In genomic region chr5:124438746-124439145, GRCm38 (mm10) we compare ENCODE assay signal across 8 mouse cellular contexts. TPM values are rescaled to one million over a fixed set of nuclear protein-coding genes. Genes with fewer than 3 reads are reported as not detected.
DNase-seq lines count a peak whose midpoint lies in the region; ATAC-seq and TF ChIP-seq lines count a peak whose summit lies in the region.

No protein-coding gene starts in this region.

- H3K4me3 ChIP-seq in gastrocnemius, adult 2 months, result peak overlapping the region; percentile 93
- peak overlapping the region; percentile 98 for H3K4me3 ChIP-seq in megakaryocyte, embryonic 14.5 days (replicated peaks)
- peak overlapping the region; percentile 96 for H3K4me3 ChIP-seq in liver, embryonic 12.5 days
- H3K4me3 ChIP-seq in stomach, postnatal 0 days (ENCODE audit: low read depth, low read length), result no peak overlapping the region

- H3K4me1 ChIP-seq in megakaryocyte, embryonic 14.5 days, result peaks cover 45% of the 10 kb centered on the region
- H3K4me1 ChIP-seq in liver, embryonic 12.5 days, result peaks cover 43% of the 10 kb centered on the region
- no peaks in the 10 kb centered on the region for H3K4me1 ChIP-seq in stomach, postnatal 0 days (replicated peaks; ENCODE audit: control insufficient read depth, insufficient read depth)

- no peak for TF ChIP-seq CTCF in gastrocnemius, adult 2 months (IDR thresholded peaks at IDR 0.05)
- no peak for TF ChIP-seq CTCF in stomach, postnatal 0 days (IDR thresholded peaks at IDR 0.05; ENCODE audit: low read depth)

- H3K27ac ChIP-seq in gastrocnemius, adult 2 months, result peak overlapping the region; percentile 96
- H3K27ac ChIP-seq in liver, embryonic 12.5 days, result peak overlapping the region; percentile 79
- peak overlapping the region; percentile 49; the same call in 1 of the 2 replicates for H3K27ac ChIP-seq in stomach, postnatal 0 days (replicated peaks)

- no peak for ATAC-seq in megakaryocyte, adult 5-6 weeks (ENCODE audit: poor library complexity, severe bottlenecking)
- no peak for ATAC-seq in liver, embryonic 12.5 days
- no peak for ATAC-seq in stomach, postnatal 0 days (ENCODE audit: low FRiP score, low TSS enrichment)

- no peak for TF ChIP-seq EP300 in stomach, postnatal 0 days (optimal IDR thresholded peaks at IDR 0.05)

- H3K27me3 ChIP-seq in megakaryocyte, embryonic 14.5 days (replicated peaks), result no peaks in the 10 kb centered on the region
- no peaks in the 10 kb centered on the region for H3K27me3 ChIP-seq in liver, embryonic 12.5 days (replicated peaks)
- no peaks in the 10 kb centered on the region for H3K27me3 ChIP-seq in stomach, postnatal 0 days (ENCODE audit: control insufficient read depth, insufficient read depth, low read length)

- intact Hi-C loops in gastrocnemius, adult 2 months (cut with DNase I), result no loop called here

- DNase-seq in gastrocnemius, adult 2 months, result no peak
- no peak for DNase-seq in gastrocnemius, postnatal 25 days
- no peak for DNase-seq in stomach, postnatal 0 days (ENCODE audit: low spot score)
- no peak for DNase-seq in cerebellum, adult 9-11 months
- DNase-seq in spleen, adult 12 weeks (ENCODE audit: low spot score), result no peak

- H3K36me3 ChIP-seq in megakaryocyte, embryonic 14.5 days (replicated peaks; ENCODE audit: low read length), result no peaks in the 10 kb centered on the region
- peaks cover 18% of the 10 kb centered on the region for H3K36me3 ChIP-seq in liver, embryonic 12.5 days
- no peaks in the 10 kb centered on the region for H3K36me3 ChIP-seq in stomach, postnatal 0 days (ENCODE audit: control insufficient read depth, insufficient read depth, low read length)

- H3K4me2 ChIP-seq in liver, embryonic 12.5 days, result peak overlapping the region; percentile 86
- H3K4me2 ChIP-seq in stomach, postnatal 0 days (replicated peaks; ENCODE audit: low read depth), result peak overlapping the region; percentile 89; the same call in 1 of the 2 replicates

- 48% methylated on average over 5 of the region's 5 CpGs for WGBS in liver, embryonic 12.5 days (ENCODE audit: insufficient replicate concordance)
- 69% methylated on average over 5 of the region's 5 CpGs for WGBS in stomach, postnatal 0 days

- H3K9ac ChIP-seq in liver, embryonic 12.5 days, result peak overlapping the region; percentile 64
- H3K9ac ChIP-seq in stomach, postnatal 0 days (ENCODE audit: low read length), result no peak overlapping the region

- no peaks in the 10 kb centered on the region for H3K9me3 ChIP-seq in megakaryocyte, embryonic 14.5 days
- no peaks in the 10 kb centered on the region for H3K9me3 ChIP-seq in liver, embryonic 12.5 days (replicated peaks)
- no peaks in the 10 kb centered on the region for H3K9me3 ChIP-seq in stomach, postnatal 0 days (ENCODE audit: control insufficient read depth, low read length)

RNA-seq across cellular contexts. Expression of gene Kmt5a, which starts 1.0 kb away (rescaled TPM):
- total RNA-seq in gastrocnemius, adult 2 months (2021), result 100 to 1,000 TPM; 178 to 229 TPM
- 100 to 1,000 TPM; 107 to 134 TPM for total RNA-seq in gastrocnemius, postnatal 25 days (2021)
- 134 and 294 TPM in 2 replicates for polyA plus RNA-seq in megakaryocyte, embryonic 14.5 days (2012; ENCODE audit: insufficient read depth, low replicate concordance)
- 370 and 380 TPM in 2 replicates for total RNA-seq in megakaryocyte, adult 5-6 weeks (2015)
- total RNA-seq in megakaryocyte, adult 5-6 weeks (2017), result 240 and 272 TPM in 2 replicates
- 85.3 and 95.9 TPM in 2 replicates for polyA plus RNA-seq in liver, embryonic 12.5 days (2016; fragmentation: Nextera tagmentation; extraction: Ambion mirVana)
- polyA plus RNA-seq in stomach, postnatal 0 days (2015; fragmentation: Nextera tagmentation; extraction: Ambion mirVana), result 64.1 and 90.2 TPM in 2 replicates

RNA-seq across cellular contexts. Expression of gene Sbno1, which starts 12.9 kb away (rescaled TPM):
- total RNA-seq in gastrocnemius, adult 2 months (2021), result 10 to 100 TPM; 43.2 to 49.2 TPM
- total RNA-seq in gastrocnemius, postnatal 25 days (2021), result 10 to 100 TPM; 35.3 to 37.7 TPM
- polyA plus RNA-seq in megakaryocyte, embryonic 14.5 days (2012; ENCODE audit: insufficient read depth, low replicate concordance), result 4.3 and 5.8 TPM in 2 replicates
- 65.5 and 82.0 TPM in 2 replicates for total RNA-seq in megakaryocyte, adult 5-6 weeks (2015)
- total RNA-seq in megakaryocyte, adult 5-6 weeks (2017), result 147 and 182 TPM in 2 replicates
- polyA plus RNA-seq in liver, embryonic 12.5 days (2016; fragmentation: Nextera tagmentation; extraction: Ambion mirVana), result 60.1 and 65.7 TPM in 2 replicates
- polyA plus RNA-seq in stomach, postnatal 0 days (2015; fragmentation: Nextera tagmentation; extraction: Ambion mirVana), result 44.8 and 45.2 TPM in 2 replicates

RNA-seq across cellular contexts. Expression of gene Rilpl2, which starts 39.4 kb away (rescaled TPM):
- total RNA-seq in gastrocnemius, adult 2 months (2021), result 1 to 10 TPM; 4.6 to 4.7 TPM
- total RNA-seq in gastrocnemius, postnatal 25 days (2021), result 1 to 10 TPM; 3.9 to 5.1 TPM
- 26.5 and 65.3 TPM in 2 replicates for polyA plus RNA-seq in megakaryocyte, embryonic 14.5 days (2012; ENCODE audit: insufficient read depth, low replicate concordance)
- total RNA-seq in megakaryocyte, adult 5-6 weeks (2015), result 42.8 and 45.4 TPM in 2 replicates
- total RNA-seq in megakaryocyte, adult 5-6 weeks (2017), result 42.5 and 42.9 TPM in 2 replicates
- polyA plus RNA-seq in liver, embryonic 12.5 days (2016; fragmentation: Nextera tagmentation; extraction: Ambion mirVana), result 9.4 and 11.5 TPM in 2 replicates
- polyA plus RNA-seq in stomach, postnatal 0 days (2015; fragmentation: Nextera tagmentation; extraction: Ambion mirVana), result 19.3 and 20.7 TPM in 2 replicates

RNA-seq across cellular contexts. Expression of gene Snrnp35, which starts 44.2 kb away (rescaled TPM):
- total RNA-seq in gastrocnemius, adult 2 months (2021), result 10 to 100 TPM; 27.7 to 33.1 TPM
- total RNA-seq in gastrocnemius, postnatal 25 days (2021), result 10 to 100 TPM; 23.0 to 23.8 TPM
- polyA plus RNA-seq in megakaryocyte, embryonic 14.5 days (2012; ENCODE audit: insufficient read depth, low replicate concordance), result 8.7 and 27.1 TPM in 2 replicates
- total RNA-seq in megakaryocyte, adult 5-6 weeks (2015), result 3.8 and 5.7 TPM in 2 replicates
- total RNA-seq in megakaryocyte, adult 5-6 weeks (2017), result 10.6 and 12.0 TPM in 2 replicates
- polyA plus RNA-seq in liver, embryonic 12.5 days (2016; fragmentation: Nextera tagmentation; extraction: Ambion mirVana), result 17.8 and 18.3 TPM in 2 replicates
- polyA plus RNA-seq in stomach, postnatal 0 days (2015; fragmentation: Nextera tagmentation; extraction: Ambion mirVana), result 9.1 and 10.8 TPM in 2 replicates

Comparison
In these comparisons a context has a peak if more than half of its experiments do, and no peak if none do; other contexts are left out.
1. RNA of gene Rilpl2, which starts 39.4 kb away (total RNA-seq): 42.5 to 45.4 TPM in megakaryocyte, adult 5-6 weeks; 3.9 to 5.1 TPM in gastrocnemius, postnatal 25 days and 4.6 to 4.7 TPM in gastrocnemius, adult 2 months; every median in the first group is over 4 times any median in the second.
2. Peak in every context shown above with its lines, with median percentiles within 50 percentile points of each other: H3K27ac ChIP-seq.